Mouse (Mus musculus) heart, postnatal 0 days (tissue): ENCODE measurements at regions not wholly inside any gene's neighbourhood (a gene's known extent, or its start where the extent isn't known, plus 50 kb on each side); places are given as distances from the start of the nearest gene placed in this dataset.
"Not testable (repeated sequence)": the region's sequence is repeated elsewhere in the genome, so short reads cannot be mapped to it uniquely, and the experiment has no call there.

Experiments used
- ATAC-seq: fragments of 200-750 bp; cut with Nextera tagmentation; 2 replicates; pipeline ENCODE4 v1.8.0; 2017; ENCODE audit warnings: low read depth, moderate number of reproducible peaks, moderate library complexity; ENCODE audit not compliant: insufficient read depth
- DNase-seq: peaks from one replicate; pipeline ENCODE4 v3.0.0-alpha.2; 2016; ENCODE audit warnings: low spot score
- H3K27ac ChIP-seq: fragments of 300-500 bp; sonication (generic); 2 replicates; pipeline ENCODE4 v1.5.1; 2014; ENCODE audit warnings: low read depth, mild to moderate bottlenecking
- H3K27me3 ChIP-seq: fragments of 300-500 bp; sonication (generic); 2 replicates; pipeline ENCODE4 v1.6.1; 2014; ENCODE audit warnings: low read length, mixed read lengths; ENCODE audit not compliant: control insufficient read depth, insufficient read depth
- H3K36me3 ChIP-seq: fragments of 300-500 bp; sonication (generic); replicated peaks from 2 replicates; pipeline ENCODE4 v1.6.1; 2014; ENCODE audit warnings: low read length, mixed read lengths; ENCODE audit not compliant: control insufficient read depth, insufficient read depth
- H3K4me1 ChIP-seq: fragments of 300-500 bp; sonication (generic); 2 replicates; pipeline ENCODE4 v1.6.1; 2014; ENCODE audit warnings: antibody characterized with exemption; ENCODE audit not compliant: control insufficient read depth, insufficient read depth
- H3K4me2 ChIP-seq: fragments of 300-500 bp; sonication (generic); 2 replicates; pipeline ENCODE4 v1.6.1; 2014; ENCODE audit warnings: low read depth, mild to moderate bottlenecking, low read length, moderate library complexity
- H3K4me3 ChIP-seq: fragments of 300-500 bp; sonication (generic); 2 replicates; pipeline ENCODE4 v1.5.1; 2014; ENCODE audit warnings: low read depth, low read length
- H3K9ac ChIP-seq: fragments of 300-500 bp; sonication (generic); replicated peaks from 2 replicates; pipeline ENCODE4 v1.6.1; 2014; ENCODE audit warnings: low read depth, low read length, mixed read lengths
- H3K9me3 ChIP-seq: fragments of 300-500 bp; sonication (generic); replicated peaks from 2 replicates; pipeline ENCODE4 v1.6.1; 2016; ENCODE audit warnings: low read length; ENCODE audit not compliant: control insufficient read depth
- CTCF ChIP-seq: IDR thresholded peaks from 2 replicates; pipeline ENCODE4 v1.5.1; 2016; ENCODE audit warnings: antibody characterized with exemption, control low read depth, low read depth
- EP300 ChIP-seq: IDR thresholded peaks from 2 replicates; pipeline ENCODE4 v1.6.1; 2016; ENCODE audit warnings: antibody characterized with exemption, low read depth
- WGBS: fragments of 180-500 bp; shearing (Covaris S2); extraction: QIAGEN DNeasy Blood & Tissue Kit; methylation state at CpG from one replicate; pipeline ENCODE4 v1.1.7; 2014; 5-methylcytosine and 5-hydroxymethylcytosine counted together

- WGBS, result 71% methylated on average over 6 of the region's 6 CpGs
- not testable (repeated sequence) for H3K27me3 ChIP-seq, H3K4me2 ChIP-seq, H3K36me3 ChIP-seq, H3K9ac ChIP-seq, H3K27ac ChIP-seq, ATAC-seq, H3K9me3 ChIP-seq, H3K4me3 ChIP-seq, DNase-seq, H3K4me1 ChIP-seq
Observed at GRCm38 (mm10) chr1:101901601-101902000, 2129.0 kb downstream of the Cntnap5b start.

GRCm38 (mm10) chr1:101902154-101902825 lies 2129.7 kb downstream of the Cntnap5b start:
- not testable (repeated sequence) for DNase-seq, ATAC-seq, H3K27me3 ChIP-seq, H3K36me3 ChIP-seq, H3K9ac ChIP-seq, H3K4me1 ChIP-seq, H3K4me2 ChIP-seq, H3K9me3 ChIP-seq, H3K27ac ChIP-seq
- H3K4me3 ChIP-seq, result peak overlapping the region; percentile 15
- 74% methylated on average over 18 of the region's 19 CpGs for WGBS

GRCm38 (mm10) chr1:101902826-101903210 lies 2130.3 kb downstream of the Cntnap5b start:
- not testable (repeated sequence) for ATAC-seq, DNase-seq
- WGBS, result 80% methylated on average over 7 of the region's 8 CpGs

GRCm38 (mm10) chr1:101916991-101917390 lies 2144.4 kb downstream of the Cntnap5b start:
- H3K27ac ChIP-seq, DNase-seq, H3K4me1 ChIP-seq, H3K4me2 ChIP-seq, ATAC-seq, H3K36me3 ChIP-seq, H3K27me3 ChIP-seq, H3K9me3 ChIP-seq, H3K4me3 ChIP-seq, H3K9ac ChIP-seq: not testable (repeated sequence)
- WGBS, result 52% methylated on average over 2 of the region's 2 CpGs

More at GRCm38 (mm10) chr1:101902826-101903210, 2130.3 kb downstream of the Cntnap5b start:
- H3K27ac ChIP-seq, H3K4me1 ChIP-seq, H3K9me3 ChIP-seq, H3K4me2 ChIP-seq, H3K36me3 ChIP-seq, H3K9ac ChIP-seq, H3K4me3 ChIP-seq, H3K27me3 ChIP-seq: not testable (repeated sequence)

GRCm38 (mm10) chr1:101918872-101919271 lies 2146.3 kb downstream of the Cntnap5b start:
- no peak for TF ChIP-seq CTCF
- no peak for TF ChIP-seq EP300
- WGBS, result 35% methylated on average over 1 of the region's 1 CpGs
- H3K4me1 ChIP-seq, result no peaks in the 10 kb centered on the region
- no peak for ATAC-seq
- H3K4me2 ChIP-seq, result no peak overlapping the region
- H3K9me3 ChIP-seq, result no peaks in the 10 kb centered on the region
- H3K27me3 ChIP-seq, result no peaks in the 10 kb centered on the region
- no peaks in the 10 kb centered on the region for H3K36me3 ChIP-seq
- H3K9ac ChIP-seq, result no peak overlapping the region
- H3K27ac ChIP-seq, result no peak overlapping the region
- no peak for DNase-seq
- H3K4me3 ChIP-seq, result no peak overlapping the region

GRCm38 (mm10) chr1:101941107-101941506 lies 2168.5 kb downstream of the Cntnap5b start:
- no peak overlapping the region for H3K4me3 ChIP-seq
- H3K4me1 ChIP-seq, result no peaks in the 10 kb centered on the region
- no peaks in the 10 kb centered on the region for H3K9me3 ChIP-seq
- DNase-seq (no peak), ATAC-seq (no peak)
- no peak overlapping the region for H3K27ac ChIP-seq
- H3K27me3 ChIP-seq, result no peaks in the 10 kb centered on the region
- no peaks in the 10 kb centered on the region for H3K36me3 ChIP-seq
- TF ChIP-seq CTCF, result no peak
- TF ChIP-seq EP300, result no peak
- H3K9ac ChIP-seq, result no peak overlapping the region
- H3K4me2 ChIP-seq, result no peak overlapping the region
- WGBS, result 58% methylated on average over 1 of the region's 1 CpGs
